Mouse (Mus musculus) liver (tissue): ENCODE measurements at regions not wholly inside any gene's neighbourhood (a gene's known extent, or its start where the extent isn't known, plus 50 kb on each side); places are given as distances from the start of the nearest gene placed in this dataset.
"Not testable (repeated sequence)": the region's sequence is repeated elsewhere in the genome, so short reads cannot be mapped to it uniquely, and the experiment has no call there.

Experiments
- DNase-seq: peaks from one replicate; pipeline ENCODE4 v3.0.0-alpha.2; 2020; ENCODE audit warnings: mixed read lengths

DNA sequence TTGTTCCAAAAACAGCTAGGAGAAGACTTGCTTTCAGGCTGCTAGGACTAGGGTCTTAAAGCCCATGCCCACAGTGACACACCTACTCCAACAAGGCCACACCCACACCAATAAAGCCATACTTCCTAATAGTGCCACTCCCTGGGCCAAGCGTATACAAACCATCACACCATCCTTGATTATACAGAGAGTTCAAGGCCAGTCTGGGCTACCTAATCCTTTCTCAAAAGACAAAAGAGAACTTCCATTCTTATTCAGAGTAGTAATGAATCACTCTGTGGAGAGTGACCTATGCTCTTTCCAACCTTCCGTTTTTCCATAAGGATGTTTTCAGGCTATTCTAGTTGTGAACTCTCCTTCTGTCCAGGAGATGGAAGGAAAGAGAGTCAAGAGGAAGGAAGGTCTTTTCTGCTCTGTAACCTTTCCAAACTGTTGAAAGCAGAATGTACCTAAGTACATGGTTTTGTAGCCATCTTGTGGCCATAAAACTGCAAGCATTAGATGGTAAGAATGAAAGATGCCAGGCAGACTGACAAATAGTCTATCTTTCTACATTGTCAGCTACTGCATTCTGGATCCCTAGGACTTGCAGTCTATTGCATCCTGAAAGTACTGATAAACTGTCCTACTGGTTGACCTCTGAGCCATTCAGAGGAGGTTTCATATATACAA, 145.8 kb upstream of the Mon1b start:
- DNase-seq, result no peak

DNA sequence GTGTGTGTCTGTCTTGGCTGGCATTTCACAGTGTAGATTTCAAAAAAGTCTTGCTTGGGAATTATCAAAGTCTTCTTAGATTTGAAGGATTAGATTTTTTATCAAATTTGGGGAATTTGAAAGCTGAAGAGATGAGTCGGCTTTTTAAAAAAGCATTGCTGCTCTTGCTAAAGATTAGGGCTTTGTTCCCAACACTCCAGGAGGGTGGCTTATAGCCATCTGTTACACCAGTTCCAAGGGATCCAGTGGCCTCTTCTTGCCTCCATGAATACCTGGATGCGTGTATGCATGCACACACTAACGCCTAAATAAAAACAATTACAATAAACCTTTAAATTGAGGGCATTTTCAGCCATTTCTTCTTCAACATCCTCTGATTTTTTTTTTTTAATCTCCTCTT, 144.5 kb upstream of the Mon1b start:
- DNase-seq, result no peak

DNA sequence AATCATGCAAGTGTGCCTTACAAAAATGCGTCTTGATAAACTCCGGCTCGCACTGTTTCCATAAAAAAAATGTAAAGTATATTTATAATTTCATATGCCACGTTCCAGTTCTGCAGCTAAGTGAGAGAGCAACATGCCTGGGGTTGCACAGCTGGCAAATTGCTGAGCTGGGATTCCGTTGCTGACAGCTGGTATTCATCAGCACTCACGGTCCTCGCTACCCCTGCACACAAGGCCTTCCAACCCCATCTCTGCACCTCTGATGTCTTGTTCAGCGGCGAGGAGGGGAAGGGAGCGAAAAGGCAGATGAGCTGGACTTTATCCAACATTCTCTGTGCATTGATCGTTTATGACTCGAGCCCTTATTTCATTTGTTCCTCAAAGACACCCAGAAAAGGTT, 138.5 kb upstream of the Mon1b start:
- peak; percentile 32 for DNase-seq

DNA sequence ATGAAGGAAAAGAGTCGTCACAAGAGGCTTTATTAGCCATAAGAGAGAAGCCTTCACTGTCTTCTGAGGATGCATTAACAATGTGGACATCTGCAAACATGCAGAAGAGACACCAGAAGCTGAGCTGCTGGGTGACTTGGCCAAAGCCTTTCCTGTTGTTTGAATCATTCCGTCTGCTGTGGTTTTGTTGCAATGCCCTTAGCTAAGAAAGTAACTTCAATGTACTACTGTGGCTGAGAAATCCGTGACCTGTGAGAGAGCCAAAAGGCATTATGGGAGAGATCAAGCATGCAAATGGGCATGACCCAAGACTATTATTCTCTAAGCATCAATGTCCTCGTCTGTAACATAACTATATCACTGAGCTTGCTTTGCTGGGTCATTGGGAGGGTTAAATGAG, 132.7 kb upstream of the Mon1b start:
- DNase-seq, result no peak

DNA sequence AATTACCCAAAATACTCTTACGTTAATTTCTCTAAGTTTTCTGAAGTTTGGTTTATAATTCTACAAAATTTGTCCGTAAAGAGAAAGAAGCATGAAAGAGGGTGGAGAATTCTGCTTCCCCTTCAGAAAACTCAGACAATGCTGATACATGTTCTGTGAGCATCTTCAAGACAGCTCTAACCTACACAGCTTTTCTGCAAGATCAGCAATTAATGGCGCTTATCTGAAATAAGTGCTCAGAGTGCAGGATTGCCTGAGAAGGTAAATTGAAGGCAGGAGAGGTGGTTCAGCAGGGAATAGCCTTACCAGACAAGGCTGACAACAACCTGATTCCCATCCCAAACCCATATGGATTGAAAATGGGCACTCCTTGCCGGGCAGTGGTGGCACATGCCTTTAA, 122.5 kb upstream of the Mon1b start:
- no peak for DNase-seq

DNA sequence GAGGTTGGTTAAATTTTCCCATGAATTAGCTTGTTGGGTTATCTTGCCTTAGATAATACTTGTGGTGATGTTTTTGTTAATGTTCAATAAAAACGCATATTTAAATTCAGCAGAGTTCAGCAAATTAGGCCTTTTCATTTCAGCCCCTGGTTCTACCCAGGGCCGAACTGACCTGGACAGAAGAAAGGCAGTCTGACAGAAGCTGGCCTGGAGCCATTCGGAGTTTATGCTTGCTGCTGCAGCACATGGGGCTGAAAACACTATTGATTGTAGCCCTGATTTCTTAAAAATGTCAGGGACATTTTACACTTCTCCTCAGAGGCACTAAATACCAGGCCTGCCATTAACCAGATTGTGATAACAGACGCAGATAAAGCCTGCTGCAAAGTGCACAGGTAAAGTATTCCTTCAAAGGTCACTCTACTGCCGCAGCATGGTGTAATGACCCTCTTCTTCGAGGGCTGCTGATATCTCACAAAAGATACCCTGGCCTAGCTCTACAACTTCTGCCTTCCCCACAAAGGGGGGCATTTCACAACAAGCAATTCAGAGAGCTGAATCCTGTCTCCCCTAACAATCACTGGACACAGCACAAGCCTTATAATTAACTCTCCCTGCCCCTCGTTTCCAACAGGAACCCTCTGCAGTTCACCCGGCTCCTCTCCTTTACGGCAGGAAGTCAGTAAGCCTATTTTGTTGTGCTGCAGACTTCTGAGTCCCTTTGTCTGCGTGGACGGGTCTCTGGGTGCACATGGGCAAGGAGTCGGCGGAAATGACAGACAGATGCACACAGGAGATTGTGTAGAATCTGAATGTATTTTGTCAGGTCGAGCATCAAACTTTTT, 121.3 kb upstream of the Mon1b start:
- DNase-seq, result no peak

DNA sequence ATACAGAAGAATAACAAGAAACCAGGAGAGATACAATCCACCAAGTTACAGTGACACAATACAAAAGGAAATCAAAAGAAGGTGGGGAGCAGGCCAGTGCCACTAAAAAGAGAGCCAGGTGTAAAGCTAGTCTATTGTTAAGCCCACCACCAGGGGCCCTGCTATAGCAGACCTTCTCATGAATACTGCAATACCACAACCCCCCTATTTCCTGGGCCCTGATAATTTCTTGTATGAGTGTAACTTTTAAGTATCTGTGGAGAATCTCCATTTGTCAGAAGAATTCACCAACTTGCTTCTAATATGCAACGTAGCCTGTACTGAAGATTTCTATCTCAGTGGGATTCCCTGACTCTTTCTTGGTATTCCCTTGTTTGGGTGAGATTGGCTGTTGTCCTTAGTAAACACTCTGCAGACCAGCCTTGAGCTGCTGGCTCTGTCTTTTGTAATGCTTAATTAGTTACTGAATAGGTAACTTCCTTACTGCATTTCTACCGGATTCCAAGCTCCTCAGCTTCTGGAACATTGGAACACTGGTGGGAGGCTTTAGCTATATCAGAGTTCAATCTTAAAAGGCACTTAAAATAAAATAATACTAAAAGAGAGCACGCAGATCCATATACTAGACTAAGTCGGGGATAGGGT, 120.5 kb upstream of the Mon1b start:
- DNase-seq, result not testable (repeated sequence)

DNA sequence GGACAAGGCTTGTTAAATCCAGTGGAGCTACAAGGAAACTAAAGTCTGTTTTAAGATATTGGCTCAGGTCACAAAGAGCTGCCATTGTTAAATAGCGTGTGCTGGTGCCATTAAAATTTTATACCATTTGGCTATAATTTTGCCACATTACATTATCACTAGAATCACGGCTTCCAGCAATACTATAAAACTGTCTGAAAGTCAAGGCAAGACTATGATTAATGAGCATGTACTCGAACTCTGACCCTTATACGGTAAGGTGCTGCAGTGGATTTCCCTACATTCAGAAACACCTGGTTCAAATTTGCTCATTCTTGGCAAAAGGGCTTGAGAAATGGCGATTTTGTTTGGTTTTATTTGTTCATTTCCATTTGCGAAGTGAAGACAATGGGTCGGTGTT, 119.2 kb upstream of the Mon1b start:
- DNase-seq, result no peak

DNA sequence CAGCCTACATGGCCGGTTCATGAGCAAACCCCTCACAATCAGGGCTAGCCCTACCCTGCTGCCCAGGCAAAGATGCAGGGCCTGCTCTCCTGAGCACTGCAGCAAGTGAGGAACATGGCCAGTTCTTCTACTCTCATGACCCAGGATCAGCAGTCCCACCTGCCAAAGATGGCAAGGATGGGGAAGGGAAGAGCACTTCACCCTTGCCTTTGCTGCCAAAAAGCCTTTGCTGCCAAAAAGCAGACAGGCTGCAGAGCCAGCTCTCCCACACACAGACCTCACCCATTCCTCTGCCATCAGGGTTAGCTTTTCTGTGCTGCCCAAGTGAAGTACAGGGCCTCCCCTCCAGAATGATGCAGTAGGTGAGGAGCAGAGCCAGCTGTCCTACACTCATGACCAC, 117.5 kb upstream of the Mon1b start:
- no peak for DNase-seq

DNA sequence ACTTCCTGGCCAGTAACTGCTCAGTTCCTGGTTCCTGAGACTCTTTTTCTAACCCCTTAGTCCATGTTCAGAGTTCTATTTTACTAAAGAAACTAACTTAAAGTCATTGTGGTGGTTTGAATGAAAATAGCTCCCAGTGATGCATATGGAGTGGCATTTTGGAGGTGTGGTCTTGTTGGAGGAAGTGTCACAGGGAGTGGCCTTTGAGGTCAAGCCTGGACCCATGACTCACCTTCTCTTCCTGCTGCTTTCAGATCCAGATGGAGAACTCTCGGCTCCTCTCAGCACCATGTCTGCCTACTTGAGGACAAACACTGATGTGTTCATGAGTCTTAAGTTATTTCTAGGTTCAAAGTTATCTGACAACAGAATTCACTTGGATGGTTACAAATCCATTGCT, 111.8 kb upstream of the Mon1b start:
- no peak for DNase-seq

DNA sequence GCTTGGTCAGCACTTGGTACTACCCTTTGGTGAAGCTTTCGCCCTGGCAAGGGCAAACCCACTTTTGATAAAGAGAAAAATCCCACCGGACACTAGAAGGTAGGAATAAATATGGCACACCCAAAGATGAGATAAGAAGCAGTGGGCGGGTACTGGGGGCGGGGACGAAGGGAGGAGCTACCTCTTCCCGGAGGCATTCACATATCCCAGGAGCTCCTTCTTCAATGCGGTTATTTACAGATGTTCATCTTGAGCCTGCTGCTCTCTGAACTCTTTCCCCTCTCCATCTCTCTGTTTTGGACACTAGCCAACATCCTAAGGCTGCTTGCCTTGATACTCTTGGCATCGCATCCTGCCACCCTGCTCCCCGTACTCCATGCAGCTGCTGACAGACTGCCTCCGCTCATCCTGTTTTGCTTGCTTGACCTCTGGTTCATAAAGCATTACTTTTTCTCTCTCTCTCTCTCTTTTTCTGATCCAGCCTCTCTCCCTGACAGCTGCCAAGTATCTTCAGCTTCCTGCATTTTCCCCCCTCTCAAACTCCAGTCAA, 104.2 kb upstream of the Mon1b start:
- DNase-seq, result no peak

DNA sequence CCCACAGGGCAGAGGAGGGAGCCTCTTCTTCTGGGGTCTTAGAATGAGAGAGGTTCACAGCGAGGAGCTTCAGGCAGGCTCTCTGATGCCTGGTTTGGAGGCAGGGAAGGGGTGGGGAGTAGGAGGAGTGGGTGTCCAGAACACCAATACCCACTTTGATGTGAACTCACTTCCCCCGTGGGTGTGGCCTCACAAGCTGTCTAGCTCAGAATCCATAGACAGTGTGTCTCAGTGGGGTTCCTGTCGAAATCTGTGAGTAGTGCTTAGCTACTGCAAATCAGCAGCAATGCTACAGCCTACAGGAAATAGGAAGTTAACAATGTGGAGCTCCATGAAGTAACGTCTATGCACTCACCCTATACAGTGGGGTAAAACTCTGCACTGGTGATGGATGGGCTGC, 102.5 kb upstream of the Mon1b start:
- DNase-seq, result no peak

DNA sequence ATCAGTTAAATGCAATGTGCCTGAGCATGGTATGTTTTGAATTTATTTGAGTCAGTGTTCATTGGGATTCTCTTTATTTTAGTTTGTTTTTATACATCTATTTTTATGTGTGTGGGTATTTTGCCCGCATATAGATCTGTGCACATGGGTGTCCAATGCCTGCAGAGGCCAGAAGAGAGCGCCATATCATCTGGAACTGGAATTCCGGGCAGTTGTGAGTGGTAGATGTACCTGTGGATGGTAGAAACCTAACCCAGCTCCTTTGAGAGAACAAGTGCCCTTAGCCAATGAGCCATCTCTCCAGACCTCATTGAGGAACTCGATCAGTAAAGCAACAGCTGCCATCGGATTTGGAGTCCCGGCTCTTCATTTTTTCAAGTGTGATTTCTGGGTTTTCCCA, 94.0 kb upstream of the Mon1b start:
- DNase-seq, result no peak

DNA sequence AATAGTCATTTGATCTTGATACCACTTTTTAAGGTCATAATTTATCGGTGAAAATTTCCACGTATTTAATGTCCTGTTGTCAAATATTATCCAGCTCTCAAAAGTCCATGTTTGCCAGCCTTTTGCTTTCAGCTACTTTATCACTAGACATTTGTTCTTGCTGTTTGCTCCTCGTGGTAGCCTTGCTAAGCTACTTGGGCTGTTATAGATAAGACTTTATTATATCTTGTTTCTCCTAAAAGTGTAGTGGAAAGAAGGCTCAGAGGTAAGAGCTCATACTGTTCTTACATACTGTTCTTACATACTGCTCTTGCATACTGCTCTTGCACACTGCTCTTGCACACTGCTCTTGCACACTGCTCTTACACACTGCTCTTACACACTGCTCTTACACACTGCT, 93.3 kb upstream of the Mon1b start:
- no peak for DNase-seq

DNA sequence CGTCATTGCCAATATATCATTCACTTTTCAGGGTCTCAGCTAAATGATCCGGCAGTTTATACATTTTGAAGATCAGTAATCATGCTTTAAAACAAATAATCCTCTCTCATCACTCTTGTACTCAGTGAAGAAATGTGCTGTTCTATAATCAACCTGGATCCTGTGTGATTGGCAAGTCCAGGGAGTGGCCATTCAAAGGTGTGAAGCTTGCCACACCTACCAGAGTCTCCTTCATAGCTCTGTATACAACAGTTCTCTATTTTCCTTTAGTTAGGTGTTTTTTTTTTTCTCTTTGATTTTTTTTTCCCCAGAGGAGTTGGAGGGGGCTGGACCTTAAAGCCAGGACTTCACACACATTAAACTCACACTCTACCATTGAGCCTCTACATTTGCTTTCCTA, 92.7 kb upstream of the Mon1b start:
- no peak for DNase-seq

DNA sequence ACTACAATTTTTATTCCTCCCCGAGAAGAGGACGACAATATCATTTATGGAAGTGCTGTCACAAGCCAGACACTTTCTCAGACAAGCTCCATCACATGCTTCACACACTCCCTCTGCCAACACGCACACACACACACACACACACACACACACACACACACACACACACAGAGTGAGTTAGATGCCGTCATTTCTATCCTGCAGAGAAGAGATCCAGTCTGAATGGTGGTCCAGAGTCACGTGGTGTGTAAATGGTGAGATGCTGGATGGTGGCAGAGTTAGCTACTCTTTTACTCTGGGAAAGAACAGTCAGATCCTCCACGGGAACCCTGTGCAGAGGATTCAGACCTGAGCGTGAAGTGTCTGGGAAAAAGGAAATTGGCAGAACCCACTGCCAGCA, 86.2 kb upstream of the Mon1b start:
- no peak for DNase-seq

DNA sequence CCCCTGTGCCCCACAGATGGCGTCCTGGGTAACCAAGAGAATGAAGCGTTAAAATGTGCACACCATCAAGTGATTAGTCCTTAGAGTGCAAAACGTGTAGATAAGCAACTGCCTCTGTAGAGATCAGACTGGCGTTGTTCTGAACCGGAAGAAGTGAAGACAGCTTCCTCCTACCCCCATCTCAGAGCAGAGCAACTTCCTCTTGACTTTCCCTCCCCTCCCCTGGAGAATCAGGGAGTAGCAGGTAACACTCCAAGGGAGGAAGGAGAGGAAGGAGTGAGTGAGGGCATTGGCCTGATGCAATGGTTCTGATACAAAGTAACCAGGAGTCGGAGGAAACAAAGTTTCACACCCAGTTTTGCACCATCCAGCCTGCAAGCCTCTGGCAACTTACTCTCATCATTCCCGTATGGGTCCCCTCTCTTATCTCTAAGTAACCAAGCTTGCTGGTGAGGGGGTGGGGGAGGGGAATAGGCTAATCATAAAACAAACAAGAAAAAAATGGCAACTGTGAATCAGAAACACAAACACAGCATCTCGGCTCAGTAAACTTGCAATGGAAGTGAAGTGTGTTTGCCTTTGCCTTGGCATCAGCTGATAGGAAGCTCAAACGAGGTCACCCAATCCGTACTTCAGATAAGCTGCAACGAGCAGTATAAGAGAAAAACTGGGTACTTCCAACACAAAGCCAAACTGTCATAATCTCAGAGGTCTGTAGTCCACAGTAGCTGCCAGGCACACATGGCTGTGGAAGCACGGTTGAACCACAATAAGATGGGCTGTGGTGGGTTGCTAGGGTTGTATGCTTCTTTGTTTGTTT, 83.7 kb upstream of the Mon1b start:
- no peak for DNase-seq

DNA sequence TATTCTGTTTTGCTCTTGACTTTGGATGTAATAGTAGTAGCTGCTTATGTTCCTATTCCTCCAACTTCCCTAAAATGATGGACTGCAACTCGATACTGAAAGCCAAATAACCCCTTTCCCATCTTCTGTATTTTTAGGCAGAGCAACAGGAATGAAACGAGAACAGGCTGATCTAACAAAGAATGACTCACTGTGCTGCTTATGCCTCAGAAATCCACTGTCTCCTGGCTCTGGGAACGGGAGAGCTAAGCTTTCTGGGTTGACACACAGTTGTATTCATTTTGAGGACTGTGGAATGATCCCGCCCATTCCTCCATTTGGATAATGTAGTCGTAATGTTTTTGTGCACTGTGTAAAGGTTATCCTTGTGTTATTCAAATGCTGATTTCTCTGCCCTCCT, 82.6 kb upstream of the Mon1b start:
- no peak for DNase-seq

DNA sequence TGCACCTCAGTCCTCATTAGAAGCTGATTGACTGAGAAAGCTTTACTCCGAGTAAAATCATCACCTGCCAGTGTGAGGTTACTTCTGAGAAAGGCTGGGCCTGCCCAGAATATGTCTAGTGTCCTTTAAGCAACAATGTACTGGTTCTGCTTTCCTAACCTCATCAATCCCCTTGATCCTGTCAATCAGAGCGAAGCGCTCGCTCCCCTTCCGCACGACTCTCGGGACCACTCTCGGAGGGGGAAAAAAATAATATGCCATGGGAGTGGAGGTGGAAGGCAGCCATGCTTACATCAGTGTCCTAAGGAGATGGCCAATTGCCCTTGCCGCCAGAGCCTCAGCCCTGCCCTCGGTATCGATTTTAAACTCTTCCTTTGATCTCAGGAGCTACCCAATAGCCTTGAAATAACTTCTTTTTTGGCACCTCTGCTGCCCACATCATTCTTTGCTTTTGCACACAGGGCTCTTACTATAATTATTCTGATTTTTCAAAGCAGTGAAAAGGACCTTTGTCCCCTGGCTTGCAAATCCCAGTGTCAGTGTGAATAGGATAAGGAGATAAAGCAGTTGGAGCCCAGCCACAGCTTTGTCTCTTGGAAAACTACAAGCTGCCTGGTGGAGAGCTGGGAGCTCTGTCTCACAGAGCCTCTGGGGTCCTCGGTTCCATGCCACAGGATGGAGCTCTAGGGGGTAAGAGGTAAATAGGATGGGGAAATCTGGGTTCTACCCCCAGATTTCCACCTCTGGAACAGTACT, 80.5 kb upstream of the Mon1b start:
- DNase-seq, result no peak

DNA sequence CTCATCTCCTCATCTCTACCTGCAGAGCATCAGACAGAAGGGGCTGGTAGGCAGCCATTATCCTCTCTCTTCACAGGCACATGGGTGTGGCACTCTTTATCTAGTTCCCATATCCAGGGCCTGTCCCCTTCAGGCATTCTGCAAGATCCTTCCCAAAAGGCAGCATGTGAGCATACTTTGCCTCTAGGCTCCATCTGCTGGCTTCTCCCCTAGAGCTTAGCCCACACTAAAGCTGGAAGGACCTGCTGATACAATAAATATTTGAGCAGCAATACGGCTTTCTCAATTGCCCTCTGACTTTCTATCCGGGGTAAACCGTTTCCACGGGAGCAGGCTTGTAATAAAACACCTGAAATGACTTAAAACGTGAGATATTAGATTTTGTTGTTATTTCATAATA, 78.4 kb upstream of the Mon1b start:
- DNase-seq, result no peak

DNA sequence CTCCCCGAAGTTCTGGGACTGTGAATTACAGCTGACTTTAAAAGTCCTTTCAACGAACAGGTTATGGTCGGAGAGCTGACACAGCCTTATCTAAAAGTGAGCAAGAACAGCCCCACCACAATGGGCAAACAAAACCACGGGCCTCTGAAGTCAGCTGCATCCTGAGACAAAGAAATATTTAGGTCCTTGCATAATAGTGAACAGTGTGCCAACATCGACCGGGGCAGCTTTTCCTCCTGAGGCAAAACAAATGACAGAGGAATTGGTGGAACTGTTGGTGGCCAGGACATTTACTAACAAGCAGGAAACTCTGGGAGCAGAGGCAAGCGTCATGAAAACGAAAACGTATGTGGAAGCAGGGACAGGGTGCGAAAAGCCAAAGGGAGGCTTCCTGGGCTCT, 54.3 kb upstream of the Mon1b start:
- no peak for DNase-seq

DNA sequence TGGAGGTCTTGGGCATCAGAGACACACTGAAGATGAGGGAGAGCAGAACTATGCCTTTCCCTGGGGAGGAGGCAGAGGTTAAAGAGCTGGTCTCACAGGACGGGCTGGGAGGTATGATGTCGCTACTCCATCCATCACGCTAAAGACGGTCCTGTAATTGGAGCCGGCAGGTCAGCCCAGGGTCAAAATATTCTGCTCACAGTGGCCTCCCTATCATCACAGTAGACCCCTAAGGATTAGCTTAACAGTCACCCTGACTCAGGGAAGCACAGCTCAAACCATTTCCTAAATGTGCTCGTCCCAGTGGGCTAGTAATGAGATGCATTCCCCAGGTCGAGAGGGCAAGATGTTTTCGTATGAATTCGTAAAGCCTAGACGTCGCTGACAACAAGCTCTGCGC, 53.7 kb upstream of the Mon1b start:
- no peak for DNase-seq
